Mouse (Mus musculus): Measurements from ENCODE around the gene Il23r. TPM values are rescaled to one million over a fixed set of nuclear protein-coding genes. Genes with fewer than 3 reads are reported as not detected.

The Il23r gene
- total and polyA plus RNA-seq, 3 experiments = not detected

- intact Hi-C loops (cut with DNase I) = no loop called here
- no peaks in the 10 kb centered on the region for H3K36me3 ChIP-seq (ENCODE audit: control insufficient read depth, insufficient read depth, low read length)
- no peaks in the 10 kb centered on the region for H3K4me1 ChIP-seq (ENCODE audit: control insufficient read depth, insufficient read depth, low read length)
- peaks cover 2% of the 10 kb centered on the region; the same call in 1 of the 2 replicates for H3K27me3 ChIP-seq (ENCODE audit: control insufficient read depth, insufficient read depth, low read length)
- TF ChIP-seq POLR2A (IDR thresholded peaks at IDR 0.05; ENCODE audit: insufficient read depth, low read depth, low read length) (no peak), EP300 (IDR thresholded peaks at IDR 0.05; ENCODE audit: insufficient read depth, low read depth, low read length) (no peak), CTCF (IDR thresholded peaks at IDR 0.05) (no peak)
- no peak overlapping the region for H3K27ac ChIP-seq
- H3K9ac ChIP-seq (ENCODE audit: low read depth, low read length) = no peak overlapping the region
- no peak for DNase-seq
- no peak overlapping the region for H3K4me3 ChIP-seq
- no peaks in the 10 kb centered on the region for H3K79me2 ChIP-seq (replicated peaks; ENCODE audit: control insufficient read depth, insufficient read depth, low read length)
- 26% methylated on average over 1 of the region's 1 CpGs for WGBS
These were observed 20.4 kb downstream of the Il23r start for GRCm38 (mm10) chr6:67471242-67471641.

DNA sequence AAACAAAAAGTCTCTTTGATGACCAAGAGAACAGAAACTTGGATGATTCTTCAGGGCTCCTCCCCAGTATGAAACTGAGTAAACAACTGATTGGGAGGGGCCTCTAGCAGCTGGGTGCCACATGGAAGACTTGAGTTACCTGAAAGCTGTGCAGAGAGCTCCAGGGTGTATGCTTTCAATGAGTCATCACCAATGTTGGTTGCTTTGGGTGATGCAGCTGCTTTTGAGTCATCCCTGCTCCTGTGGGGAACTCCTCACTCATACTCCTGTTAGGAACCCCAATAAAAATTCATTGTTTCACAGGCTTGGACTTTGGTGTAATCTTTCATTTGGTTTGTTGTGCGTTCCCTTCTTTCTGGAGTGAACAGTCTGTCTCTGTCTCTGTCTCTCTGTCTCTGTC lies 32.2 kb downstream of the Il23r start:
- TF ChIP-seq EP300 (IDR thresholded peaks at IDR 0.05; ENCODE audit: insufficient read depth, low read depth, low read length) (no peak), POLR2A (IDR thresholded peaks at IDR 0.05; ENCODE audit: insufficient read depth, low read depth, low read length) (no peak), CTCF (IDR thresholded peaks at IDR 0.05) (no peak)
- no peak overlapping the region for H3K27ac ChIP-seq
- no peak overlapping the region for H3K9ac ChIP-seq (ENCODE audit: low read depth, low read length)
- 93% methylated on average over 1 of the region's 1 CpGs for WGBS
- no peak for DNase-seq
- intact Hi-C loops (cut with DNase I) = no loop called here
- no peak overlapping the region for H3K4me3 ChIP-seq
- no peaks in the 10 kb centered on the region for H3K36me3 ChIP-seq (ENCODE audit: control insufficient read depth, insufficient read depth, low read length)
- H3K79me2 ChIP-seq (replicated peaks; ENCODE audit: control insufficient read depth, insufficient read depth, low read length) = no peaks in the 10 kb centered on the region
- no peaks in the 10 kb centered on the region for H3K27me3 ChIP-seq (ENCODE audit: control insufficient read depth, insufficient read depth, low read length)
- no peaks in the 10 kb centered on the region for H3K4me1 ChIP-seq (ENCODE audit: control insufficient read depth, insufficient read depth, low read length)

- TF ChIP-seq CTCF (IDR thresholded peaks at IDR 0.05) = peak; percentile 60
- TF ChIP-seq POLR2A (IDR thresholded peaks at IDR 0.05; ENCODE audit: insufficient read depth, low read depth, low read length) = no peak
- Histone ChIP-seq H3K4me1 (ENCODE audit: control insufficient read depth, insufficient read depth, low read length) (no peaks in the 10 kb centered on the region), H3K79me2 (replicated peaks; ENCODE audit: control insufficient read depth, insufficient read depth, low read length) (no peaks in the 10 kb centered on the region), H3K27ac (no peak overlapping the region), H3K4me3 (no peak overlapping the region), H3K9ac (ENCODE audit: low read depth, low read length) (no peak overlapping the region), H3K36me3 (ENCODE audit: control insufficient read depth, insufficient read depth, low read length) (no peaks in the 10 kb centered on the region), H3K27me3 (ENCODE audit: control insufficient read depth, insufficient read depth, low read length) (no peaks in the 10 kb centered on the region)
- DNase-seq = no peak
- intact Hi-C loops (cut with DNase I) = no loop called here
- 45% methylated on average over 5 of the region's 5 CpGs for WGBS
These were observed 40.3 kb downstream of the Il23r start for GRCm38 (mm10) chr6:67451330-67451729.

DNA sequence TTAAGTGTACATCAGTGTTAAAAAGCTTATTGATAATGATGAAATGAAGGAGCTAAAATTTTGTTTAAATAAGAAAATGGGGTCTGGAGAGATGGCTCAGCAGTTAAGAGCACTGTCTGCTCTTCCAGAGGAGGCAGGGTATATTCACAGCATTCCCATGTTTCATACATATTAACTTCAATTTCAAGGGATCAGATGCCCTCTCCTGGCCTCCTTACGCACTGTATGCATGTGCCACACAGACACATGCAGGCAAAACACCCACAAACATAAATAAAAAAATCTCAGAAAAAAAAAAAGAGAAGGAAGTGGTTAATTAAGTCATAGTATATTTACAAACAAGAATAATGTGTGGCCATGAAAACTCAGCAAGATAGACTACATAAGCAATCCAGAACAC lies 45.8 kb downstream of the Il23r start:
- no peak overlapping the region for H3K27ac ChIP-seq
- H3K79me2 ChIP-seq (replicated peaks; ENCODE audit: control insufficient read depth, insufficient read depth, low read length) = no peaks in the 10 kb centered on the region
- H3K9ac ChIP-seq (ENCODE audit: low read depth, low read length) = no peak overlapping the region
- H3K27me3 ChIP-seq (ENCODE audit: control insufficient read depth, insufficient read depth, low read length) = no peaks in the 10 kb centered on the region
- intact Hi-C loops (cut with DNase I) = no loop called here
- no peak overlapping the region for H3K4me3 ChIP-seq
- H3K4me1 ChIP-seq (ENCODE audit: control insufficient read depth, insufficient read depth, low read length) = no peaks in the 10 kb centered on the region
- no peaks in the 10 kb centered on the region for H3K36me3 ChIP-seq (ENCODE audit: control insufficient read depth, insufficient read depth, low read length)
- WGBS = 77% methylated on average over 1 of the region's 1 CpGs
- DNase-seq = no peak
- TF ChIP-seq CTCF (IDR thresholded peaks at IDR 0.05) = no peak
- TF ChIP-seq EP300 (IDR thresholded peaks at IDR 0.05; ENCODE audit: insufficient read depth, low read depth, low read length) = no peak
- no peak for TF ChIP-seq POLR2A (IDR thresholded peaks at IDR 0.05; ENCODE audit: insufficient read depth, low read depth, low read length)

DNA sequence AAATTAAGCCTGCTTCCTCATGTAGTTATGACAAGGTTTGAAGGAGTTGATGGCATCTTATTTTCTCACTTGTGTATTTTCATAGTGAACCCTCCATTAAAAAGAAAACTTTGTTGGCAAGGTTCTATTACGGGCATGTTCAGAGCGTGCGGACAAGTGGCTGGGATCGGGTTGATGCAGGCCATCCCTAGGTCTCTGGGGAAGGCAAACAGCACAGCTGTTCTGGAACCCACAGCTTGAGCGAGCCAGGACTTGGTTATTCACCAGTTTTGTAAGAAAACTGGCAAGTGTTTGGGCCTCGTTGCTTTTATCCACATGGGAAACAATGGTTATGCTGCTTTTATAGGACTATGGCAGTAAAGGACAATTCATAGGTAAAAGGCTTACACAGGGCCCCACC lies 48.5 kb downstream of the Il23r start:
- 80% methylated on average over 6 of the region's 6 CpGs for WGBS
- Histone ChIP-seq H3K79me2 (replicated peaks; ENCODE audit: control insufficient read depth, insufficient read depth, low read length) (no peaks in the 10 kb centered on the region), H3K4me1 (ENCODE audit: control insufficient read depth, insufficient read depth, low read length) (no peaks in the 10 kb centered on the region), H3K9ac (ENCODE audit: low read depth, low read length) (no peak overlapping the region), H3K27ac (no peak overlapping the region), H3K27me3 (ENCODE audit: control insufficient read depth, insufficient read depth, low read length) (no peaks in the 10 kb centered on the region), H3K4me3 (no peak overlapping the region), H3K36me3 (ENCODE audit: control insufficient read depth, insufficient read depth, low read length) (no peaks in the 10 kb centered on the region)
- intact Hi-C loops (cut with DNase I) = no loop called here
- TF ChIP-seq EP300 (IDR thresholded peaks at IDR 0.05; ENCODE audit: insufficient read depth, low read depth, low read length) (no peak), CTCF (IDR thresholded peaks at IDR 0.05) (no peak), POLR2A (IDR thresholded peaks at IDR 0.05; ENCODE audit: insufficient read depth, low read depth, low read length) (no peak)
- DNase-seq = no peak

DNA sequence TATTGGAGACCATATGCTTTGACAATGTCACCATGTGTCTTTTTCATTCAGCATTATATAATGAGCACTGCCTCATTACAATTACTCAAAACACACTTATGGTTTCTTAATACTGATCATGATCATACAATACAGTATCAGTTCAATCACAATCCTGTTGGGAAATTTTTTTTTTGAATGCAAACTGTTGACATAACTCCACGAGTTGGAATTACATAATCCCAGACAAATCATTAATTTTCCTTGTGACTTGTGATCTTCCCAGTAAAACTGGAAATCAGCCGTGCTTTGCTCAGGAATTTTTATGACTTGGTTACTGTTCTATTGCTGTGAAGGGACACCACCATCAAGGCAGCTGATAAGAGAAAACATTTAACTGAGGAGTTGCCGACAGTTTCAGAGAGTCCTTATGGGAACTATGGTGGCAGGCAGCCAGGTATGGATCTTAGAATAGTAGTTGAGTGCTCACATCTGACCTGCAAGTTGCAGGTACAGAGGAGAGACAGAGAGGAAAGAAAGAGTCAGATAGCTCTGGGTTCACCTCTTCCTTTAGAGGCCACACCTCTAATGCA lies 53.8 kb downstream of the Il23r start:
- Histone ChIP-seq H3K9ac (ENCODE audit: low read depth, low read length) (no peak overlapping the region), H3K79me2 (replicated peaks; ENCODE audit: control insufficient read depth, insufficient read depth, low read length) (no peaks in the 10 kb centered on the region), H3K36me3 (ENCODE audit: control insufficient read depth, insufficient read depth, low read length) (no peaks in the 10 kb centered on the region), H3K27me3 (ENCODE audit: control insufficient read depth, insufficient read depth, low read length) (no peaks in the 10 kb centered on the region), H3K4me3 (no peak overlapping the region), H3K4me1 (ENCODE audit: control insufficient read depth, insufficient read depth, low read length) (no peaks in the 10 kb centered on the region), H3K27ac (no peak overlapping the region)
- 35% methylated on average over 3 of the region's 3 CpGs for WGBS
- intact Hi-C loops (cut with DNase I) = loop anchor here (5.0 kb wide), 1 partner anchor 261 kb away; no protein-coding TSS in a partner anchor
- no peak for DNase-seq
- TF ChIP-seq EP300 (IDR thresholded peaks at IDR 0.05; ENCODE audit: insufficient read depth, low read depth, low read length) (no peak), POLR2A (IDR thresholded peaks at IDR 0.05; ENCODE audit: insufficient read depth, low read depth, low read length) (no peak)

Measured in heart, adult 2 months (tissue).